Mouse (Mus musculus): ENCODE measurements around the gene Eif2ak3.

The Eif2ak3 gene

GRCm38 (mm10) chr6:70831179-70831839 lies 13.0 kb upstream of the Eif2ak3 start:
- DNase-seq: no peak

GRCm38 (mm10) chr6:70837297-70837696 lies 7.0 kb upstream of the Eif2ak3 start:
- DNase-seq: no peak

GRCm38 (mm10) chr6:70838532-70838931 lies 5.8 kb upstream of the Eif2ak3 start:
- DNase-seq: no peak

GRCm38 (mm10) chr6:70840281-70840680 lies 4.0 kb upstream of the Eif2ak3 start:
- DNase-seq: no peak

- peak; percentile 17 for DNase-seq
Measured at GRCm38 (mm10) chr6:70842991-70843390, 1.3 kb upstream of the Eif2ak3 start.

- DNase-seq: no peak
Measured at GRCm38 (mm10) chr6:70844896-70845646, 756 bp downstream of the Eif2ak3 start.

- no peak for DNase-seq
Measured at GRCm38 (mm10) chr6:70847386-70847785, 3.1 kb downstream of the Eif2ak3 start.

- DNase-seq: no peak
Measured at GRCm38 (mm10) chr6:70853371-70853770, 9.1 kb downstream of the Eif2ak3 start.

- no peak for DNase-seq
Measured at GRCm38 (mm10) chr6:70855529-70856309, 11.4 kb downstream of the Eif2ak3 start.

- no peak for DNase-seq
Measured at GRCm38 (mm10) chr6:70862726-70863125, 18.4 kb downstream of the Eif2ak3 start.

GRCm38 (mm10) chr6:70864285-70864684 lies 20.0 kb downstream of the Eif2ak3 start:
- DNase-seq: no peak

GRCm38 (mm10) chr6:70866761-70867160 lies 22.4 kb downstream of the Eif2ak3 start:
- no peak for DNase-seq

- DNase-seq: no peak
Measured at GRCm38 (mm10) chr6:70867297-70867696, 23.0 kb downstream of the Eif2ak3 start.

GRCm38 (mm10) chr6:70871511-70871980 lies 27.2 kb downstream of the Eif2ak3 start:
- DNase-seq: no peak

- DNase-seq: no peak
Measured at GRCm38 (mm10) chr6:70872128-70872527, 27.8 kb downstream of the Eif2ak3 start.

GRCm38 (mm10) chr6:70872570-70872969 lies 28.3 kb downstream of the Eif2ak3 start:
- DNase-seq: no peak

GRCm38 (mm10) chr6:70874035-70874775 lies 29.9 kb downstream of the Eif2ak3 start:
- DNase-seq: no peak

- no peak for DNase-seq
Measured at GRCm38 (mm10) chr6:70875017-70875416, 30.7 kb downstream of the Eif2ak3 start.

GRCm38 (mm10) chr6:70880714-70881304 lies 36.5 kb downstream of the Eif2ak3 start:
- DNase-seq: peak; percentile 85

GRCm38 (mm10) chr6:70887993-70888392 lies 43.7 kb downstream of the Eif2ak3 start:
- DNase-seq: no peak

GRCm38 (mm10) chr6:70898166-70898565 lies 53.9 kb downstream of the Eif2ak3 start:
- no peak for DNase-seq

GRCm38 (mm10) chr6:70899594-70900003 lies 55.3 kb downstream of the Eif2ak3 start:
- DNase-seq: no peak

Data from lung, postnatal 14 days (tissue).